Mouse (Mus musculus): ENCODE measurements around the gene Sun2.

The Sun2 gene

DNA sequence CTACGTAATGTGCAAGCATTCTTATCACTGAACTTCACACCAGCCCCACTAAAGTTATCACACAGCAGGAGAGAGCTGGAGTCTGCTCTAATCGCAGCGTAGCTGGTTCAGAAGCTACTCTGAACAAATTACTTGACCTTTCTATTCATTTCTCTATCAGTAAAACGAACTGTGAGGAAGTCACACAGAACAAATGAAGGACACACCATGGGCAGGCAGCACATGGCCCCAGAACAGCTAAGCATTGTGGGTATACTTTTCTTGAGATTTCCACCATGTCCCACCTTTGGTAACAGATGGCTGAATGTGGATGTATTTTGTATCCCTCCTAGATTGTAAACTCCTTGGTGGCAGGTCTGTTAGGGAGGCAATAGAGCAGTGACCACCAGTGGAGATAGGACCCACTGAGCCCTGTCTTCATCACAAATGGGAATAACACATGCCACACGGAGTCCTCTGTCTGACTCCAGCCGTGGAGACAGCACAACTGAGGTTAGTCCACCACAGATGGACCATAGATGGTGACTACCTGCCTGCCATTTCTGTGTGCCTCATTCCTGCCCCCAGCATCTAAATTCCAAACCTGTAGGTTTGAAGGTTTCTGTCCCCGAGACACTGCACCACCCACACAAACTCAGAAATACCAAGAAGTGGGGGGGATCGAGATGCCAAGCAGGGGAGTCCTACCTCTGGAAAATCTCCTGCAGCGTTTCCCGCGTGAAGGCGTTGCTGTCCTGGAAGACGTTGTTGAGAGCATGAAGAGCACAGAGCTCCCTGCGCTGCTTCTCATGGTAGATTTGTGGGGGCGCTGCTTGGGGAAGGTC lies 56.1 kb downstream of the Sun2 start:
- no peak for DNase-seq (ENCODE audit: low read depth)

DNA sequence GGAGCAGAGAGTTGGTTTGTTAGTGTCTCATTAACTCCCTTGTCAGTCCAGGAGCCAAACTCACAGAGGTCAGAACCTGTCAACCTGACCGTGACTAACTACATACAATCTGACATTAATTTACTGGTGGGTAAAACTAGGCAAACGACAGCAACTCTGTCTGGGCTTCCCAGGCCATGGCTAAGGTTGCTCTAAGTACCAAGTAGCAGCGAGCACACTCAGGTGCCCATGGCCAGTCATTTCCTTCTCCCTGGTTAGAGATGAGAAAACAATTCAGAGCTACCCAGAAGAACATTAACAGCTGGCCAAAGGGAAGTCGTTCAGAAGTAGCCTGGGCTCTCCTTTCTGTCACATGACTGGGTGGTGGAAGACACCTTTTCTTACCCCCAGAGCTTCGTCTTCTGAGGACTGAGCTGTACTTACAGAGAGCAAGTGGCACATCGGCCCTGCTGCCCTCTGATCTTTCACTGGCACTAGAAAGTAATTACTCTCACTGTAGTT lies 57.1 kb downstream of the Sun2 start:
- no peak for DNase-seq (ENCODE audit: low read depth)

DNA sequence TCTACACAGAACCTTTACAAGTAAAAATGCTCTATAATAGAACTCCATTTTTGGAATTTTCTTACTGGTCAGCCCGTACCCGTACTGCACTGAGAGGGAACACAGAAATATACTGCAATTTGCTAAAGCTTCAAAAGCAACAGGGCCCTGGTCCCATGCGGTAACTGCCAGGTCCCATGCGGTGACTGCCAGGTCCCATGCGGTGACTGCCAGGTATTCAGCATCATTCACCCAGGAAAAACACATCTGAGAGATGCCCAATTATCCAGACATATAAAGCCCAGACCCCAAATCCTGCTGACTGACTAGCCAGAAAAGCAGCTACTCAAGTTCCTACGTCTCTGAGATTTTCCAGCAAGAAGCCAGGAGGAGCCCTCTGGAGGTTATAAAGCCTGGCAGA lies 57.7 kb downstream of the Sun2 start:
- no peak for DNase-seq (ENCODE audit: low read depth)

- no peak for DNase-seq (ENCODE audit: low read depth)
Measured at GRCm38 (mm10) chr15:79683707-79684465, 58.5 kb downstream of the Sun2 start.

- peak; percentile 59 for DNase-seq (ENCODE audit: low read depth)
Measured at GRCm38 (mm10) chr15:79683146-79683545, 59.2 kb downstream of the Sun2 start.

DNA sequence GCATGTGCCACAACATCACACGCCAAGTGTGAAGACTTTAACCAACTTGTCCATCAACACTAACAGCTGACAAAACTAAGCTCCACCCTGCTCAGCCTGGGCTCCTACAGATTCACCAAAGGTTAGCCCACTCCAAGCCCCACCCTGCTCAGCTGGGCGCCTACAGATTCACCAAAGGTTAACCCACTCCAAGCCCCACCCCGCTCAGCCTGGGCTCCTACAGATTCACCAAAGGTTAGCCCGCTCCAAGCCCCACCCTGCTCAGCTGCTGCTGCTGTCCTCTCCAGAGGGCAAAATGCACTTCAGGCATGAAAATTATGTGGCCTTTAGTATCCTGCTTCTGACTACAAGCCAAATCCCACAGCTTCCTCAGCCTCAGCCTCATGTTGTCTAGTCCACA lies 60.4 kb downstream of the Sun2 start:
- no peak for DNase-seq (ENCODE audit: low read depth)

DNA sequence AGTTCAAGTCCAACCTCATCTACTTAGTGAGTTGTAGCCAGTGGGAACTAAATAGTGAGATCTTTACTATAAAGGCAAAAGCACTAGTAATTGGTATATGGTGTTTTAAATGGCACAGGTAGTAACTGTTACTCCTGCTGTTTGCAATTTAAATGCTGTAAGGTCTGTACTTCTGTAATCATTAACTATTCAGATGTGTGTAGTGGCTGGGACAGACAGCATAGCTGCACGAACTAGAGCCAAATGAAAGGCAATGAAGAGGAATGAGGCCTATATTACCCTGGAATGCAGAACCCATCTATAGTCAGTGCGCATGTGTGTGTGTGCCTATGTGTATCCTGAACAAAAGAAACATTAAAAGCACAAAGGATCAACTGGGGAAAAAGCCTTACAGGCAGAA lies 64.4 kb downstream of the Sun2 start:
- no peak for DNase-seq (ENCODE audit: low read depth)
